Mouse (Mus musculus) small intestine, adult 2 months (tissue): ENCODE measurements around the gene Nrp2.

ENCODE experiments used
- CTCF ChIP-seq: fragments of 200-500 bp; IDR thresholded peaks from 2 replicates; pipeline ENCODE4 v1.5.1; 2012; ENCODE audit warnings: low read depth, mild to moderate bottlenecking, control low read depth, inconsistent platforms, low read length, moderate library complexity, mixed read lengths; ENCODE audit not compliant: insufficient replicate concordance, insufficient read length; ENCODE audit errors: extremely low read depth
- POLR2A ChIP-seq: fragments of 200-500 bp; IDR thresholded peaks from 2 replicates; pipeline ENCODE4 v1.6.1; 2012; ENCODE audit warnings: low read depth, mild to moderate bottlenecking, control low read depth, inconsistent platforms, low read length, moderate library complexity

GRCm38 (mm10) chr1:62704117-62704888 lies 1.2 kb downstream of the Nrp2 start:
- TF ChIP-seq CTCF (no peak), POLR2A (no peak)
